8 mouse cellular contexts compared by ENCODE assay signal in the genomic region with DNA sequence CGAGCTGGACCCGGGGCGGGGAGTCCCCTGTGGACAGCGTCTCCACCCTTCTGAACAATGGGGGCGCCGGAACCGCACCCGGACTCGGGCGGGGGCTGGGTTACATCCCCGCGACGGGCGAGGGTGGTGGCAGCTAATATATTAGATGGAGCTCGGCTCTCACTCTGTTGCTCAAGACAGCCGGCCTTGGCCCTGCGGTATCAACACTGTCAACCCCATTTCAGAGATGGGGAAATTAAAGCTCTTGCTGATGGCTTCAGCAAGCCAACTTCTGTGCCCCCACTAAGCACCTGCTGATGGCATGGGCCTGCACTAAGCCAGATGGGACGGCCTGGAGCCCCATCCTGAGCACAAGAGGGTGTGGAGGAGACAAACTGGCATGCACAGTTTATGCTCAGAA. TPM values are rescaled to one million over a fixed set of nuclear protein-coding genes. Genes with fewer than 3 reads are reported as not detected.
DNase-seq lines count a peak whose midpoint lies in the region; ATAC-seq and TF ChIP-seq lines count a peak whose summit lies in the region.

No protein-coding gene starts in this region.

- peak overlapping the region; percentile 91 for H3K4me2 ChIP-seq in kidney, postnatal 0 days (ENCODE audit: low read length)
- H3K4me2 ChIP-seq in embryonic facial prominence, embryonic 11.5 days (ENCODE audit: low read depth, low read length) = peak overlapping the region; percentile 77
- H3K4me2 ChIP-seq in intestine, embryonic 15.5 days (replicated peaks) = peak overlapping the region; percentile 81
- H3K4me2 ChIP-seq in myocyte (ENCODE audit: low read depth) = peak overlapping the region; percentile 99

- peaks cover 3% of the 10 kb centered on the region for H3K79me2 ChIP-seq in myocyte (ENCODE audit: control insufficient read depth, insufficient read depth)

- peak overlapping the region; percentile 92 for H3K4me3 ChIP-seq in kidney, postnatal 0 days (replicated peaks; ENCODE audit: low read depth, low read length)
- H3K4me3 ChIP-seq in embryonic facial prominence, embryonic 11.5 days (ENCODE audit: low read depth, low read length) = peak overlapping the region; percentile 87
- H3K4me3 ChIP-seq in intestine, embryonic 15.5 days (replicated peaks) = peak overlapping the region; percentile 78
- peak overlapping the region; percentile 49 for H3K4me3 ChIP-seq in myocyte

- peak overlapping the region; percentile 84 for H3K9ac ChIP-seq in kidney, postnatal 0 days (ENCODE audit: low read depth, low read length)
- peak overlapping the region; percentile 99 for H3K9ac ChIP-seq in embryonic facial prominence, embryonic 11.5 days (replicated peaks; ENCODE audit: low read length)
- peak overlapping the region; percentile 78 for H3K9ac ChIP-seq in intestine, embryonic 15.5 days

- peak; percentile 47; the same call in 1 of the 2 replicates for ATAC-seq in kidney, postnatal 0 days (replicated peaks; ENCODE audit: low FRiP score, low read depth)
- peak; percentile 72 for ATAC-seq in embryonic facial prominence, embryonic 11.5 days (replicated peaks; ENCODE audit: insufficient number of reproducible peaks, low FRiP score, low TSS enrichment, low read depth)
- ATAC-seq in intestine, embryonic 15.5 days = peak; percentile 70

- no peaks in the 10 kb centered on the region for H3K9me3 ChIP-seq in kidney, postnatal 0 days (replicated peaks; ENCODE audit: low read length)
- no peaks in the 10 kb centered on the region for H3K9me3 ChIP-seq in embryonic facial prominence, embryonic 11.5 days (replicated peaks; ENCODE audit: control insufficient read depth, low read length)
- no peaks in the 10 kb centered on the region for H3K9me3 ChIP-seq in intestine, embryonic 15.5 days

- H3ac ChIP-seq in myocyte (ENCODE audit: control insufficient read depth, insufficient read length) = peak overlapping the region; percentile 51

- no peaks in the 10 kb centered on the region for H3K36me3 ChIP-seq in kidney, postnatal 0 days (ENCODE audit: insufficient read depth, low read length)
- no peaks in the 10 kb centered on the region for H3K36me3 ChIP-seq in embryonic facial prominence, embryonic 11.5 days (replicated peaks; ENCODE audit: control insufficient read depth, insufficient read depth, low read depth, low read length)
- H3K36me3 ChIP-seq in intestine, embryonic 15.5 days = no peaks in the 10 kb centered on the region
- no peaks in the 10 kb centered on the region for H3K36me3 ChIP-seq in myocyte (ENCODE audit: control insufficient read depth, insufficient read depth)

- TF ChIP-seq CTCF in kidney, postnatal 0 days (IDR thresholded peaks at IDR 0.05; ENCODE audit: low read depth) = no peak

- no peaks in the 10 kb centered on the region for H3K27me3 ChIP-seq in kidney, postnatal 0 days (ENCODE audit: insufficient read depth, low read length)
- no peaks in the 10 kb centered on the region for H3K27me3 ChIP-seq in embryonic facial prominence, embryonic 11.5 days (ENCODE audit: control insufficient read depth, insufficient read depth, low read length)
- H3K27me3 ChIP-seq in intestine, embryonic 15.5 days (replicated peaks) = no peaks in the 10 kb centered on the region
- no peaks in the 10 kb centered on the region for H3K27me3 ChIP-seq in myocyte (ENCODE audit: control insufficient read depth, insufficient read depth, insufficient read length)

- H3K27ac ChIP-seq in kidney, postnatal 0 days = peak overlapping the region; percentile 88
- H3K27ac ChIP-seq in embryonic facial prominence, embryonic 11.5 days (replicated peaks; ENCODE audit: low read depth, low read length) = peak overlapping the region; percentile 93
- H3K27ac ChIP-seq in intestine, embryonic 15.5 days = peak overlapping the region; percentile 87

- no peak for DNase-seq in kidney, postnatal 0 days (ENCODE audit: low spot score)
- no peak for DNase-seq in kidney, adult 18-20 months
- no peak for DNase-seq in embryonic facial prominence, embryonic 11.5 days (ENCODE audit: low spot score)
- no peak for DNase-seq in thymus, postnatal 4 days
- no peak for DNase-seq in urinary bladder, postnatal 36 days (ENCODE audit: low spot score in 2 of 2)
- no peak for DNase-seq in embryo, embryonic 11 days

- H3K4me1 ChIP-seq in kidney, postnatal 0 days (replicated peaks; ENCODE audit: insufficient read depth, low read length) = 0 out of 2 replicates have a peak, but pooled peaks cover 11% of the 10 kb centered on the region
- no peaks in the 10 kb centered on the region for H3K4me1 ChIP-seq in embryonic facial prominence, embryonic 11.5 days (ENCODE audit: control insufficient read depth, insufficient read depth, low read length)
- H3K4me1 ChIP-seq in intestine, embryonic 15.5 days (replicated peaks) = peaks cover 5% of the 10 kb centered on the region

- under 1% methylated on average over 18 of the region's 18 CpGs for WGBS in kidney, postnatal 0 days
- 1% methylated on average over 18 of the region's 18 CpGs for WGBS in embryonic facial prominence, embryonic 11.5 days
- WGBS in intestine, embryonic 15.5 days = under 1% methylated on average over 18 of the region's 18 CpGs

- no peak for TF ChIP-seq POLR2A in myocyte (IDR thresholded peaks at IDR 0.05; ENCODE audit: insufficient read length, low read depth)

TF ChIP-seq in myocyte, 11 proteins besides CTCF, POLR2A, EP300 and RAD21:
- no peak for TF ChIP-seq POLR2AphosphoS2 (IDR thresholded peaks at IDR 0.05; ENCODE audit: insufficient read length, low read depth)
- peak in 1 of 3 experiments; percentile 12 for TF ChIP-seq MYOD1 (IDR thresholded peaks at IDR 0.05; ENCODE audit: control insufficient read depth in 1 of 3, insufficient read length in 2 of 3, low read depth in 2 of 3)
- TF ChIP-seq MAX (IDR thresholded peaks at IDR 0.05; ENCODE audit: low read depth) = no peak
- no peak for TF ChIP-seq TCF12 (IDR thresholded peaks at IDR 0.05; ENCODE audit: insufficient read depth, poor library complexity, severe bottlenecking)

RNA-seq across cellular contexts. Expression of gene Megf9, which starts 0.5 kb away (rescaled TPM):
- 11.9 and 13.4 TPM in 2 replicates for polyA plus RNA-seq in kidney, postnatal 0 days (2015; fragmentation: Nextera tagmentation; extraction: Ambion mirVana)
- polyA plus RNA-seq in embryonic facial prominence, embryonic 11.5 days (2014; fragmentation: Nextera tagmentation; extraction: Ambion mirVana) = 16.1 and 18.4 TPM in 2 replicates
- 5.3 and 5.5 TPM in 2 replicates for polyA plus RNA-seq in intestine, embryonic 15.5 days (2015; fragmentation: Nextera tagmentation; extraction: Ambion mirVana)
- polyA plus RNA-seq in myocyte (2012; fragmentation: generic; extraction: Trizol) = 2.6 TPM
